Mouse (Mus musculus) lung, adult 2 months (tissue): ENCODE results near the gene Wdr47.

Experiments
- CTCF ChIP-seq: fragments of 200-500 bp; IDR thresholded peaks from 2 replicates; pipeline ENCODE4 v1.5.1; 2011; ENCODE audit warnings: mild to moderate bottlenecking, low read length, control low read depth; ENCODE audit not compliant: insufficient read depth
- POLR2A ChIP-seq: fragments of 200-500 bp; IDR thresholded peaks from 2 replicates; pipeline ENCODE4 v1.6.1; 2011; ENCODE audit warnings: low read depth, mild to moderate bottlenecking, control low read depth, low read length, borderline replicate concordance; ENCODE audit errors: extremely low read depth

DNA sequence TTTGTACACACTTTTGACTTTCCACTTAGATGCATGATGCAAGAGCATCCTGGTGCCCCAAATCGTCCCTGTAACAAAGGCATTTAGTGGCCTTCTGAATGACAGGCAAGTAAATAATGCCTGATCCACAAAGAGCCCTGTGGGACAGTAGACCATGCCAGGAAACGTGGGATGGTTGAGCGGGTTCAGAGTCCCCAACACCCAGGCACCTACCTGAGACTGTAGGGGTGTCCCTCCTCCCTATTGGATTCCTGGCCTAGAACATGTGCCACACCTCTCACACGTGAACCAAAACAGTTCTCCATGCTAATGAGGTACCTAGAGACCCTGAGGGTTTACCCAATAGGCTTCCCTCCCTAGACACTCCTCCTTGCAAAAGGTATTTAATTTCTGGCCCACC, 89.9 kb downstream of the Wdr47 start:
- TF ChIP-seq CTCF (no peak), POLR2A (no peak)
